Mouse (Mus musculus) cerebellum, adult 9-10 months (tissue): ENCODE measurements around the gene Sult6b1.

Source experiments
- DNase-seq: peaks from one replicate; pipeline ENCODE4 v3.0.0; 2022

Sult6b1 gene

DNA sequence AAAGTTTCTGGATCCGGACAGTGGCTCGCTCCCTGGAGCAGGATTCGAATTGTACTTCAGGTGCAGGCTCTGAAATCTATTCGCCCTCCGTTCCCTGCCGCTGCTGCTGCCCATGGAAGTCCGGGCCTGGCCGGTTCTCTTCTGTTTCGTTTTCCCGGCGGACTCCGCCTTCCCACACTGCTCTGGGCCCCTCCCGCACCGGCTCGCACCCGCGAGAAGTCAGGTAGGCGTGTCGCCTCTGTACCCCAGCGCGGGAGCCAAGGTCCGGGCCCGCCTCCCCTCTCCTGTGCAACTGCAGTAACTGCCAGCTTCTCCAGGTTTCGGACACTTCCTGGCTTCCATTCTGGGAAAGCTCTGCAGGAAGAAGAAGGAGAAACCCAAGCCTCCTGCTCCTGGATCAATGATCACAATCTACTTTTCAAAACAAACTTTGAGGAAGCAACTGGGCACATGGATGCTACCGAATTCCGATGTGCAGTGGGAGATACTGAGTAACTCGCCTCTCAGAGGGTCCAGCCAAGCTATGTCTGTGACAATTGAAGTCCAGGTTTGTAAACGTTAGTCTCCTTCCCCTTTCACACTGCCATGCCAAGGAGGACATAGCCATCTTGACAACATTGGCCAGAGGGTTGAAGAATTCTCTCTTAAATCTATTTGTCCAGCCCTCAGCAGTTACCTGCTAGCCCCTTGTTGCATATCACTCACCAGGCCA is 24.2 kb downstream of the Sult6b1 start, which contains the start of gene Eif2ak2:
TSS of gene Eif2ak2 (minus strand) at position 173 of the 712 bp plus-strand sequence.
- peak; percentile 56 for DNase-seq

DNA sequence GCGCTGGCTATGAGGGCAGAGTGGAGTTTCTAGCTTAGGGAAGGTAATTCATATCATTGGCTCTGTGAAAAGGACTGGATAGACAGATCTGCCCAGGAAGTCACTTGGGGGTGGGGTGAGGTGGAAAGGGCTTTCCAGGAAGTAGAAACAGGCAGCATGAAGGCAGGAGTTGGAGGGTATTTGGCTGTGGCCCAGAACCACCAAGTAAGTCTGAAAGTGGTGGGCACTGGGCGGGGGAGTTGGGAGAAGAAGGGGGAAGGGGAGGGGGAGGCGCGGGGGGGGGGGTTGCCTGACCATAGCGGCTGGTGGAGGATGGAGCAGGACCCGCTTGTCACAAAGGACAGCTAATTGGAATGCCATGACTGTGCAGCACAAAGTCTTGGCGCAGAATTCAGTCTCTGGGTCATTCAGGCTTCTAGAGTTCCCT is 24.9 kb downstream of the Sult6b1 start:
- DNase-seq = no peak

DNA sequence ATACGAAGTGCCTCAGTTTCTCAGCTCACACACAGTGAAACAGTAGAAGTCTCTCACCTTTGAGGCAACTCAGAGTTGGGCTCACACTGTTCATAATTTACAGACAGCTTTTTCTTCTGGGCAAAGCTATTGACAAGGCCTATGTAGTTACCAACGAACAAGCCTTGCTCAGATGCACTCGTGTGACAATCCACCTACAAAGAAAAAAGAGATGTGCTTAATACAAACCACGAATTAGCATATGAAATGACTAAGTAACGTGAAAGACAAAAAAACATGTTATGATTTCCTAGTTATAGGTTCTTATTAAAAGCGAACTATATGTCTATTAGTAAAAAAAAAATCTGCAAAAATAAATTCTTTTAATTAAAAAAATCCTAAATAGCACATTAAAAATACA is 32.9 kb downstream of the Sult6b1 start:
- no peak for DNase-seq

DNA sequence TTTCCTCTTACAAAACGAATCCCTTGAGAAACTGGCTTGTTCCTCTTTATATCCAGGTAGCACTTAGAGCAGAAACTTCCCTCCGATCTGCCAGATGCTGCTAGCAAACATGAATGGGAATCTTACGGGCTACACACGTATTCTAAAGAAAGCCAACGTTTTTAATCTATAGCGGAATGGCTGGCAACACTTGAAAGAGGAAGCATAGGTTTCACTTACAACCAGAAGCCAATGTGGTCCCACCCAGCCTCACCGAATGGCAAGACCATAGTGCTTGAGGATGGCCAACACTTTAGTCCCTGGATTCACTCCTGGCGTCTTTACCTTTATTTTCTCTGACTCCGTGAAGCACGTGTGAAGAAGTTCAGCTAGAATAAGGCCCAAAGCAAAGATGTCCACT is 50.5 kb downstream of the Sult6b1 start:
- no peak for DNase-seq

DNA sequence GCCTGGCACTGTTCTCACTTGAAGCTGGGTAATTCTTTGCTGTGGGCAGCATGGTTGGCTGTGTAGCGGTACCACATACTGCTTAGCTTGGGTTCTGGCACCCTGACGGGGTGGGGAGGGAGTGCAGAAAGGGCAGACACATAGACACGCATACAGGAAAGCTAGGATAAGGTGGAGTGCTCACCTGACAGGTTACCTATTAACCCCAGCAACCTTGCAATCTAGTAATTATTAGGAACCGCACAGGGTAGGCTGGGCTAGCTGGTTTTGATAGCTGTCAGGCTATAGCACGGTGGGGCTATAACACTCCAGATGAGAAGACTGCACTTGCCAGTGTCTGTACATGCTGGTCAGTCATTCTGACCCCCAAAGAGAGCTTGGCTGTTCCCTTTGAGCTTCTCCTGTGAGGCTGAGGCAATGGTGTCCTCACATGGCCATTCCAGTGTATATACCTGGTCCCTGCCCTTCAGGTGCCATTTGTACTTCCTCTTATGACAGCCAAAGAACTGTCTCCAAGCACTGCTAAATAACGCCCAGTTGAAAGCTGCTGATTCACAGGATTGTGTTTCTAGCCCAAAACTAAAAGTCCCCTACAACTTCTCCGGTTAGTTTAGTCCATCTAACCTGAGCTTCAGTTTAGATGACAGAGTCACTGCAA is 64.4 kb downstream of the Sult6b1 start:
- no peak for DNase-seq

DNA sequence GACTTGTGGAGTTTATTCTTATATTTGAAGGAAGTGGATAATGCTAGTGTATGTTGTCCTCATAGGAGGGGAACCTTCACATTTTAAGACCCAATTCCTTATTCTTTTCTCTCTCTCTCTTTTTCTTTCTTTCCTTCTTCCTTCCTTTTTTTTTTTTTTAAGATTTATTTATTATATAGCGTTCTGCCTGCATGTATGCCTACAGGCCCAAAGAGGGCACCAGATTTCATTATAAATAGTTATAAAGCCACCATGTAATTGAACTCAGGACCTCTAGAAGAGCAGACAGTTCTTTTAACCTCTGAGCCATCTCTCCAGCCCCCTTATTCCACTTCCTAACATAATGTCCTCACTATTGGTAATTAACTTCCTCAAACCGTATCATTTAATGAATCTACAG is 70.7 kb downstream of the Sult6b1 start:
- DNase-seq = peak; percentile 29

DNA sequence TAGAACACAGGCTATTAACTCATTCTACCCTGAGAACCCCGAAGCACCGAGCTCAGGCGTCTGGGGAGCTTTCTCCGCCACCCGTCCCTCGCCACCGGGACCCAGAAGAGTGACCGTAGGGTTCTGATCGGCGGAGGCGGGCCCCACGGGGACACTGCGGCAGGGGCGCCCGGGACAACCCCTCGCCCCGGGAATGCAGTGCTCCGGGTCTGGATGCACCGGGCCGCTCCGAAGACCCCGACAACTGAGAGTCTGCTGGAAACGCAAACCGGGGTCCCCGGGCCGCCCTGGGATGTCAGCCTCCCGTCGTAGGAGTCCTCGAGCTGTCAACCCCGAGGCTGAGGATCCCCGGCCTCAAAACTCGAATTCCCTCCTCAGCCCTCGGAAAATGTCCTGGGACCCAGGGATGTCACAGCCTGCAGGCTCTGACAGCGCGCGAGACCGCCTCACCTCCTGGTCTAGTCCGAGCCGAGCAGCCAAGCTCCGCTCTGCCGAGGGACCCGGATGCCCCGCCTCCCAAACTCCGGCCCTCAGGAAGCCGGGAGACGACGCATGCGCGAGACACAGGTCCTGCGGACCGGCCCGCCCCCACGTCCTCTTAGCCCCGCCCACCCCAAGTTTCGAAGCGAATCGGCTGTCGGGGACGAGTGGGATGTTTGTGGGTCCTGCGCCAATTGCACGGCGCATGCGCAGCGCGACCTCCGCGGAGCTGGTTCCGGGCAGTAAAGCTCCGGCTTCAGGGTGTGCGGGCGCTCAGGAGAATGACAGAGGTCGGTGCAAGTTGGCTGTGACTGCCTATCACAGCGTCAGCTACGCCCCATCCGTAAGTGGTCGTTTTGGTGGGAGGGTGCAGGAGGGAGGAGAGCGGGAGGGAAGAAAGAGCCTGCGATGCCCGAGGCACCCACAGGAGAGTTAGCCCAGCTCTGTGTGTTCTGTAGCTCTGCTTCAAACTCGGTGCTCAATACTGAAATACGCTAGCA is 71.6 kb downstream of the Sult6b1 start, which contains the start of the genes Heatr5b and Gpatch11:
TSS of gene Heatr5b (minus strand) at position 509 of the 980 bp plus-strand sequence.
TSS of gene Gpatch11 (plus strand) at position 712 of the 980 bp plus-strand sequence.
- peak; percentile 97 for DNase-seq
